Comparison of ENCODE assay signal across 17 mouse cellular contexts in genomic region chr11:53485719-53486118, GRCm38 (mm10). TPM values are rescaled to one million over a fixed set of nuclear protein-coding genes. Genes with fewer than 3 reads are reported as not detected.
A peak's percentile ranks its signal among the peaks of the same experiment; 100 is the strongest.
DNase-seq lines count a peak whose midpoint lies in the region; ATAC-seq and TF ChIP-seq lines count a peak whose summit lies in the region.
"Had no signal": no experiment of that assay in that cellular context is flagged by ENCODE, and none has a peak within 500 bp of the region (broad histone marks: within the 10 kb centered on the region; RNA-seq: fewer than 3 reads in every experiment).

No protein-coding gene starts in this region.

- no peak overlapping the region for H3K4me3 ChIP-seq in hindbrain, postnatal 0 days (ENCODE audit: low read length)
- H3K4me3 ChIP-seq in hindbrain, embryonic 14.5 days (replicated peaks; ENCODE audit: low read length): no peak overlapping the region
- no peak overlapping the region for H3K4me3 ChIP-seq in midbrain, postnatal 0 days (ENCODE audit: low read depth, low read length)
- no peak overlapping the region for H3K4me3 ChIP-seq in midbrain, embryonic 10.5 days
- H3K4me3 ChIP-seq: midbrain, embryonic 12.5 days; neural tube, embryonic 12.5 days had no signal

- no peak for DNase-seq in hindbrain, postnatal 0 days (ENCODE audit: low spot score)
- no peak for DNase-seq in hindbrain, embryonic 14.5 days (ENCODE audit: low spot score)
- DNase-seq in midbrain, postnatal 0 days (ENCODE audit: low spot score): no peak
- DNase-seq in midbrain, embryonic 10.5 days (ENCODE audit: low spot score): no peak
- DNase-seq in ZHBTc4 (ENCODE audit: low read depth, low spot score): peak; percentile 61
- DNase-seq in yolk sac, embryonic 10.5 days (ENCODE audit: low spot score): no peak
- DNase-seq in layer of hippocampus, adult 11-12 months (ENCODE audit: low spot score): no peak
- DNase-seq: embryo, embryonic 11 days; thymus, adult 2 months had no signal

- no peak overlapping the region for H3K4me2 ChIP-seq in hindbrain, postnatal 0 days (ENCODE audit: low read depth, low read length)
- no peak overlapping the region for H3K4me2 ChIP-seq in hindbrain, embryonic 14.5 days (replicated peaks)
- H3K4me2 ChIP-seq in midbrain, postnatal 0 days (ENCODE audit: low read depth, low read length, poor library complexity, severe bottlenecking): no peak overlapping the region
- H3K4me2 ChIP-seq: heart, embryonic 11.5 days; midbrain, embryonic 12.5 days; neural tube, embryonic 12.5 days had no signal

- H3K27me3 ChIP-seq in hindbrain, postnatal 0 days (ENCODE audit: insufficient read depth, low read length): peaks cover 12% of the 10 kb centered on the region
- H3K27me3 ChIP-seq in hindbrain, embryonic 14.5 days (ENCODE audit: control insufficient read depth, insufficient read depth, low read length): peaks cover 52% of the 10 kb centered on the region
- peaks cover 24% of the 10 kb centered on the region for H3K27me3 ChIP-seq in midbrain, postnatal 0 days (ENCODE audit: insufficient read depth, low read length)
- peaks cover 96% of the 10 kb centered on the region for H3K27me3 ChIP-seq in midbrain, embryonic 10.5 days (ENCODE audit: low read depth, poor library complexity, severe bottlenecking)

- H3K9me3 ChIP-seq in hindbrain, postnatal 0 days (ENCODE audit: low read length): no peaks in the 10 kb centered on the region
- H3K9me3 ChIP-seq in hindbrain, embryonic 14.5 days (ENCODE audit: control insufficient read depth, low read length): no peaks in the 10 kb centered on the region
- no peaks in the 10 kb centered on the region for H3K9me3 ChIP-seq in midbrain, postnatal 0 days (ENCODE audit: low read length)
- H3K9me3 ChIP-seq in midbrain, embryonic 10.5 days (replicated peaks): 0 out of 2 replicates have a peak, but pooled peaks cover 2% of the 10 kb centered on the region
- H3K9me3 ChIP-seq: midbrain, embryonic 12.5 days had no signal

- H3K9ac ChIP-seq in hindbrain, postnatal 0 days (replicated peaks; ENCODE audit: low read length): no peak overlapping the region
- no peak overlapping the region for H3K9ac ChIP-seq in hindbrain, embryonic 14.5 days
- no peak overlapping the region for H3K9ac ChIP-seq in midbrain, postnatal 0 days (replicated peaks; ENCODE audit: low read length, poor library complexity, severe bottlenecking)
- H3K9ac ChIP-seq: midbrain, embryonic 12.5 days; neural tube, embryonic 12.5 days had no signal

- TF ChIP-seq CTCF in hindbrain, postnatal 0 days (IDR thresholded peaks at IDR 0.05; ENCODE audit: low read depth): peak; percentile 58
- peak; percentile 61 for TF ChIP-seq CTCF in midbrain, postnatal 0 days (IDR thresholded peaks at IDR 0.05)

- H3K4me1 ChIP-seq in hindbrain, postnatal 0 days (ENCODE audit: insufficient read depth, low read length): 0 out of 2 replicates have a peak, but pooled peaks cover 4% of the 10 kb centered on the region
- H3K4me1 ChIP-seq in hindbrain, embryonic 14.5 days (replicated peaks; ENCODE audit: control insufficient read depth, insufficient read depth, low read length): peaks cover 6% of the 10 kb centered on the region; the same call in 1 of the 2 replicates
- H3K4me1 ChIP-seq in midbrain, postnatal 0 days (ENCODE audit: insufficient read depth, low read length): no peaks in the 10 kb centered on the region
- peaks cover 29% of the 10 kb centered on the region for H3K4me1 ChIP-seq in midbrain, embryonic 10.5 days

- H3K27ac ChIP-seq in hindbrain, postnatal 0 days: no peak overlapping the region
- no peak overlapping the region for H3K27ac ChIP-seq in hindbrain, embryonic 14.5 days
- no peak overlapping the region for H3K27ac ChIP-seq in midbrain, postnatal 0 days (ENCODE audit: low read depth, low read length)
- no peak overlapping the region for H3K27ac ChIP-seq in midbrain, embryonic 10.5 days (replicated peaks)
- H3K27ac ChIP-seq: midbrain, embryonic 12.5 days; neural tube, embryonic 12.5 days had no signal

- no peaks in the 10 kb centered on the region for H3K36me3 ChIP-seq in hindbrain, postnatal 0 days (ENCODE audit: insufficient read depth, low read length)
- H3K36me3 ChIP-seq in hindbrain, embryonic 14.5 days (replicated peaks; ENCODE audit: control insufficient read depth, insufficient read depth): no peaks in the 10 kb centered on the region
- no peaks in the 10 kb centered on the region for H3K36me3 ChIP-seq in midbrain, postnatal 0 days (ENCODE audit: insufficient read depth, low read length)
- H3K36me3 ChIP-seq in midbrain, embryonic 10.5 days: no peaks in the 10 kb centered on the region
- H3K36me3 ChIP-seq: midbrain, embryonic 12.5 days; neural tube, embryonic 12.5 days had no signal

- no peak for ATAC-seq in hindbrain, postnatal 0 days
- no peak for ATAC-seq in hindbrain, embryonic 14.5 days (ENCODE audit: low FRiP score)
- no peak for ATAC-seq in midbrain, postnatal 0 days (ENCODE audit: low FRiP score)

- WGBS in hindbrain, postnatal 0 days: 43% methylated on average over 3 of the region's 3 CpGs
- 47% methylated on average over 3 of the region's 3 CpGs for WGBS in hindbrain, embryonic 14.5 days
- WGBS in midbrain, postnatal 0 days: 53% methylated on average over 3 of the region's 3 CpGs
- WGBS in midbrain, embryonic 10.5 days: 47% methylated on average over 3 of the region's 3 CpGs

RNA-seq across cellular contexts. Expression of gene Sowaha, which starts 5.6 kb away (rescaled TPM):
- total RNA-seq in hindbrain, postnatal 0 days (2014; rRNA removed): 8.7 and 10.6 TPM in 2 replicates
- 4.1 and 4.2 TPM in 2 replicates for polyA plus RNA-seq in hindbrain, postnatal 0 days (2015; fragmentation: Nextera tagmentation; extraction: Ambion mirVana)
- polyA plus RNA-seq in hindbrain, embryonic 14.5 days (2014; fragmentation: Nextera tagmentation; extraction: Ambion mirVana): 1.3 and 1.4 TPM in 2 replicates
- total RNA-seq in midbrain, postnatal 0 days (2014; rRNA removed): 6.6 and 7.3 TPM in 2 replicates
- 3.5 and 4.0 TPM in 2 replicates for polyA plus RNA-seq in midbrain, postnatal 0 days (2015; fragmentation: Nextera tagmentation; extraction: Ambion mirVana)
- 0.19 and 0.26 TPM in 2 replicates for polyA plus RNA-seq in midbrain, embryonic 10.5 days (2016; fragmentation: Nextera tagmentation; extraction: Ambion mirVana)
- total RNA-seq: liver, adult 2 months had no signal
- polyA plus RNA-seq: liver, adult 2 months had no signal

RNA-seq across cellular contexts. Expression of gene Gm9945, which starts 5.8 kb away (rescaled TPM):
- total RNA-seq in hindbrain, postnatal 0 days (2014; rRNA removed): not detected in 2 replicates
- 0.39 and 0.53 TPM in 2 replicates for polyA plus RNA-seq in hindbrain, postnatal 0 days (2015; fragmentation: Nextera tagmentation; extraction: Ambion mirVana)
- polyA plus RNA-seq in hindbrain, embryonic 14.5 days (2014; fragmentation: Nextera tagmentation; extraction: Ambion mirVana): 0.36 TPM in 1 of 2 replicates, not detected in the other
- total RNA-seq in midbrain, postnatal 0 days (2014; rRNA removed): not detected in 2 replicates
- 0.33 and 0.43 TPM in 2 replicates for polyA plus RNA-seq in midbrain, postnatal 0 days (2015; fragmentation: Nextera tagmentation; extraction: Ambion mirVana)
- polyA plus RNA-seq in midbrain, embryonic 10.5 days (2016; fragmentation: Nextera tagmentation; extraction: Ambion mirVana): not detected in 2 replicates
- total RNA-seq: liver, adult 2 months had no signal
- polyA plus RNA-seq: hindbrain, embryonic 11.5 days; kidney, embryonic 14.5 days; liver, adult 2 months; midbrain, embryonic 12.5 days; neural tube, embryonic 12.5 days; spleen, adult 2 months; thymus, adult 2 months had no signal

RNA-seq across cellular contexts. Expression of gene Gm9837, which starts 15.4 kb away (rescaled TPM):
- total RNA-seq in hindbrain, postnatal 0 days (2014; rRNA removed): not detected in 2 replicates
- polyA plus RNA-seq in hindbrain, postnatal 0 days (2015; fragmentation: Nextera tagmentation; extraction: Ambion mirVana): not detected in 2 replicates
- not detected in 2 replicates for polyA plus RNA-seq in hindbrain, embryonic 14.5 days (2014; fragmentation: Nextera tagmentation; extraction: Ambion mirVana)
- total RNA-seq in midbrain, postnatal 0 days (2014; rRNA removed): not detected in 2 replicates
- polyA plus RNA-seq in midbrain, postnatal 0 days (2015; fragmentation: Nextera tagmentation; extraction: Ambion mirVana): not detected in 2 replicates
- polyA plus RNA-seq in midbrain, embryonic 10.5 days (2016; fragmentation: Nextera tagmentation; extraction: Ambion mirVana): not detected in 2 replicates
- total RNA-seq: left cerebral cortex, adult 18-20 months; liver, adult 2 months had no signal
- polyA plus RNA-seq: heart, embryonic 11.5 days; hindbrain, embryonic 11.5 days; kidney, embryonic 14.5 days; liver, adult 2 months; midbrain, embryonic 12.5 days; neural tube, embryonic 12.5 days; spleen, adult 2 months; thymus, adult 2 months had no signal

RNA-seq across cellular contexts. Expression of gene Shroom1, which starts 28.7 kb away (rescaled TPM):
- total RNA-seq in hindbrain, postnatal 0 days (2014; rRNA removed): 6.2 and 7.1 TPM in 2 replicates
- polyA plus RNA-seq in hindbrain, postnatal 0 days (2015; fragmentation: Nextera tagmentation; extraction: Ambion mirVana): 2.4 and 2.9 TPM in 2 replicates
- polyA plus RNA-seq in hindbrain, embryonic 14.5 days (2014; fragmentation: Nextera tagmentation; extraction: Ambion mirVana): 2.5 and 3.5 TPM in 2 replicates
- 5.4 and 10.9 TPM in 2 replicates for total RNA-seq in midbrain, postnatal 0 days (2014; rRNA removed)
- polyA plus RNA-seq in midbrain, postnatal 0 days (2015; fragmentation: Nextera tagmentation; extraction: Ambion mirVana): 3.4 and 4.1 TPM in 2 replicates
- polyA plus RNA-seq in midbrain, embryonic 10.5 days (2016; fragmentation: Nextera tagmentation; extraction: Ambion mirVana): 1.8 and 2.1 TPM in 2 replicates

RNA-seq across cellular contexts. Expression of gene Gm10447, which starts 28.8 kb away (rescaled TPM):
- total RNA-seq in hindbrain, postnatal 0 days (2014; rRNA removed): not detected in 2 replicates
- 0.10 TPM in 1 of 2 replicates, not detected in the other for polyA plus RNA-seq in hindbrain, postnatal 0 days (2015; fragmentation: Nextera tagmentation; extraction: Ambion mirVana)
- polyA plus RNA-seq in hindbrain, embryonic 14.5 days (2014; fragmentation: Nextera tagmentation; extraction: Ambion mirVana): 0.11 TPM in 1 of 2 replicates, not detected in the other
- not detected in 2 replicates for total RNA-seq in midbrain, postnatal 0 days (2014; rRNA removed)
- polyA plus RNA-seq in midbrain, postnatal 0 days (2015; fragmentation: Nextera tagmentation; extraction: Ambion mirVana): 0.11 TPM in 2 replicates
- not detected in 2 replicates for polyA plus RNA-seq in midbrain, embryonic 10.5 days (2016; fragmentation: Nextera tagmentation; extraction: Ambion mirVana)
- polyA plus RNA-seq: heart, embryonic 11.5 days; kidney, embryonic 14.5 days; midbrain, embryonic 12.5 days had no signal
